Mouse (Mus musculus) heart, adult 2 months (tissue): ENCODE measurements around the gene Ccdc62. TPM values are rescaled to one million over a fixed set of nuclear protein-coding genes. Genes with fewer than 3 reads are reported as not detected.

Source experiments
- DNase-seq, 2 experiments: peaks; one replicate each; pipeline ENCODE4 v3.0.0; 2021
- H3K27ac ChIP-seq: fragments of 200-600 bp; 2 replicates; pipeline ENCODE4 v1.8.1; 2022
- H3K27me3 ChIP-seq: fragments of 200-500 bp; 2 replicates; pipeline ENCODE4 v1.6.1; 2012; ENCODE audit warnings: mild to moderate bottlenecking, low read length, inconsistent platforms, mixed read lengths; ENCODE audit not compliant: control insufficient read depth, insufficient read depth
- H3K36me3 ChIP-seq: fragments of 200-500 bp; 2 replicates; pipeline ENCODE4 v1.6.1; 2012; ENCODE audit warnings: low read length, inconsistent platforms; ENCODE audit not compliant: control insufficient read depth, insufficient read depth
- H3K4me1 ChIP-seq: fragments of 200-500 bp; 2 replicates; pipeline ENCODE4 v1.6.1; 2011; ENCODE audit warnings: low read length; ENCODE audit not compliant: control insufficient read depth, insufficient read depth
- H3K4me3 ChIP-seq: fragments of 200-600 bp; 2 replicates; pipeline ENCODE4 v1.8.1; 2022
- H3K79me2 ChIP-seq: fragments of 200-500 bp; replicated peaks from 2 replicates; pipeline ENCODE4 v1.6.1; 2012; ENCODE audit warnings: mild to moderate bottlenecking, inconsistent platforms, low read length, moderate library complexity, mixed read lengths; ENCODE audit not compliant: control insufficient read depth, insufficient read depth
- H3K9ac ChIP-seq: fragments of 200-500 bp; 2 replicates; pipeline ENCODE4 v1.6.1; 2012; ENCODE audit warnings: low read depth, mild to moderate bottlenecking, control low read depth, inconsistent platforms, low read length, mixed read lengths
- CTCF ChIP-seq: fragments of 200-600 bp; IDR thresholded peaks from 2 replicates; pipeline ENCODE4 v1.8.1; 2022; ENCODE audit warnings: antibody characterized with exemption, mild to moderate bottlenecking, moderate library complexity
- EP300 ChIP-seq: fragments of 200-500 bp; IDR thresholded peaks from 2 replicates; pipeline ENCODE4 v1.6.1; 2011; ENCODE audit warnings: low read depth, low read length, control low read depth; ENCODE audit not compliant: insufficient read depth
- POLR2A ChIP-seq: fragments of 200-500 bp; IDR thresholded peaks from 2 replicates; pipeline ENCODE4 v1.6.1; 2011; ENCODE audit warnings: mild to moderate bottlenecking, low read depth, low read length, control low read depth; ENCODE audit not compliant: insufficient read depth
- WGBS: fragments of 180-500 bp; shearing (Covaris S2); methylation state at CpG from one replicate; pipeline ENCODE4 v1.1.7; 2018; 5-methylcytosine and 5-hydroxymethylcytosine counted together
- intact Hi-C: fragments of 180-260 bp; cut with DNase I; formaldehyde crosslinking; loops from one replicate; pipeline ENCODE4 v1.15.1; 2025
- polyA plus RNA-seq: library from polyadenylated mRNA; depleted of rRNA; stranded (reverse); fragments of >200 nt; gene quantifications from 2 replicates; pipeline ENCODE4 v1.2.3, GENCODE M21; 2012
- total RNA-seq, 2 experiments: library from RNA; stranded (reverse); gene quantifications; 2 replicates each; pipeline ENCODE4 v1.2.3; 2021

Ccdc62 gene
- total and polyA plus RNA-seq, 3 experiments: 1.9 to 2.5 (median 2.0) TPM

- TF ChIP-seq CTCF (peak; percentile 50), POLR2A (no peak), EP300 (no peak)
- Histone ChIP-seq H3K27ac (no peak overlapping the region), H3K36me3 (no peaks in the 10 kb centered on the region; the same call in 1 of the 2 replicates), H3K9ac (no peak overlapping the region), H3K79me2 (no peaks in the 10 kb centered on the region), H3K4me3 (no peak overlapping the region), H3K27me3 (no peaks in the 10 kb centered on the region), H3K4me1 (peaks cover 2% of the 10 kb centered on the region)
- intact Hi-C loops: no loop called here
- DNase-seq: no peak
These were observed 2.4 kb downstream of the Ccdc62 start for GRCm38 (mm10) chr5:123932927-123933326.

GRCm38 (mm10) chr5:123933556-123933955 lies 3.1 kb downstream of the Ccdc62 start:
- DNase-seq: no peak
- intact Hi-C loops: no loop called here
- no peaks in the 10 kb centered on the region for H3K27me3 ChIP-seq
- H3K36me3 ChIP-seq: no peaks in the 10 kb centered on the region
- H3K79me2 ChIP-seq: no peaks in the 10 kb centered on the region
- no peak overlapping the region for H3K4me3 ChIP-seq
- 90% methylated on average over 12 of the region's 12 CpGs for WGBS
- H3K4me1 ChIP-seq: peaks cover 2% of the 10 kb centered on the region
- H3K9ac ChIP-seq: no peak overlapping the region
- no peak overlapping the region for H3K27ac ChIP-seq
- no peak for TF ChIP-seq CTCF
- TF ChIP-seq POLR2A: no peak
- no peak for TF ChIP-seq EP300

GRCm38 (mm10) chr5:123933957-123934591 lies 3.6 kb downstream of the Ccdc62 start:
- Histone ChIP-seq H3K79me2 (no peaks in the 10 kb centered on the region), H3K27me3 (no peaks in the 10 kb centered on the region), H3K4me3 (no peak overlapping the region), H3K27ac (no peak overlapping the region), H3K9ac (no peak overlapping the region), H3K4me1 (peaks cover 2% of the 10 kb centered on the region), H3K36me3 (no peaks in the 10 kb centered on the region)
- DNase-seq: no peak
- TF ChIP-seq CTCF (peak; percentile 57), EP300 (no peak), POLR2A (no peak)
- 37% methylated on average over 18 of the region's 18 CpGs for WGBS
- intact Hi-C loops: no loop called here

- TF ChIP-seq POLR2A: no peak
- no peak for DNase-seq
- H3K4me1 ChIP-seq: peaks cover 2% of the 10 kb centered on the region
- no peaks in the 10 kb centered on the region for H3K27me3 ChIP-seq
- no peaks in the 10 kb centered on the region for H3K36me3 ChIP-seq
- H3K27ac ChIP-seq: no peak overlapping the region
- H3K79me2 ChIP-seq: no peaks in the 10 kb centered on the region
- 78% methylated on average over 5 of the region's 5 CpGs for WGBS
- intact Hi-C loops: no loop called here
- H3K9ac ChIP-seq: no peak overlapping the region
- no peak overlapping the region for H3K4me3 ChIP-seq
These were observed 5.5 kb downstream of the Ccdc62 start for GRCm38 (mm10) chr5:123935931-123936330.

GRCm38 (mm10) chr5:123938479-123938878 lies 8.0 kb downstream of the Ccdc62 start:
- Histone ChIP-seq H3K27me3 (no peaks in the 10 kb centered on the region), H3K79me2 (no peaks in the 10 kb centered on the region), H3K36me3 (no peaks in the 10 kb centered on the region), H3K4me1 (no peaks in the 10 kb centered on the region), H3K9ac (no peak overlapping the region), H3K27ac (no peak overlapping the region), H3K4me3 (no peak overlapping the region)
- DNase-seq: no peak
- TF ChIP-seq EP300 (no peak), POLR2A (no peak), CTCF (no peak)
- WGBS: 76% methylated on average over 5 of the region's 5 CpGs
- intact Hi-C loops: no loop called here

GRCm38 (mm10) chr5:123946546-123946945 lies 16.1 kb downstream of the Ccdc62 start:
- intact Hi-C loops: loop anchor here (2.0 to 10.0 kb wide), 2 partner anchors 138 to 318 kb away; no protein-coding TSS in a partner anchor
- no peaks in the 10 kb centered on the region for H3K36me3 ChIP-seq
- H3K4me1 ChIP-seq: no peaks in the 10 kb centered on the region
- TF ChIP-seq POLR2A: no peak
- TF ChIP-seq EP300: no peak
- TF ChIP-seq CTCF: no peak
- no peaks in the 10 kb centered on the region for H3K27me3 ChIP-seq
- no peak overlapping the region for H3K27ac ChIP-seq
- no peak overlapping the region for H3K4me3 ChIP-seq
- no peaks in the 10 kb centered on the region for H3K79me2 ChIP-seq
- no peak overlapping the region for H3K9ac ChIP-seq
- no peak for DNase-seq
- 56% methylated on average over 4 of the region's 4 CpGs for WGBS
